Mouse (Mus musculus) urinary bladder, adult 2 months (tissue): ENCODE results near the gene Erbb3. TPM values are rescaled to one million over a fixed set of nuclear protein-coding genes. Genes with fewer than 3 reads are reported as not detected.
A peak's percentile ranks its signal among the peaks of the same experiment; 100 is the strongest.
"Not testable (repeated sequence)": the region's sequence is repeated elsewhere in the genome, so short reads cannot be mapped to it uniquely, and the experiment has no call there.

Experiments used
- DNase-seq: peaks from one replicate; pipeline ENCODE4 v3.0.0; 2022; ENCODE audit warnings: low spot score
- polyA plus RNA-seq: library from polyadenylated mRNA; depleted of rRNA; stranded (reverse); fragments of >200 nt; gene quantifications from 2 replicates; pipeline ENCODE4 v1.2.3, GENCODE M21; 2012

The Erbb3 gene
- polyA plus RNA-seq, 1 experiment: 27.0 TPM

DNA sequence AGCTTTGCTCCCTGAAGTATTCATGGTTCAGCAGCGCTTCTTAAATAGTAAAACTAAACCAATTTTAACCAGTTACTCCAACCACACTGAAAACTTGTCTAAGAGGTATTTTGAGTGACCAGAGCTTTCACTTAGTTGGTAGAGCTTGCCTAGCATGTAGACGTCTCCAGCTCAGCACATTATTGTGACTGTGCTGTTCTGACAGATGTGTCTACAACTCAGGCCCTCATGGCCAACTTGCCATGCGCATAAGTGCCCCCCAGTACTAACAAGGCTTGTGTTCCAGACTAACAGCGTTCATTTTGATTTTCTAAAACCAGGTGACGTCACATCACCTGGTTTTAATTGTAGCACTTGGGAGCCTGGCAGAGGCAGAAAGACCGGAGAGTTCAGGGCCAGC, 32.5 kb downstream of the Erbb3 start:
- DNase-seq: no peak

DNA sequence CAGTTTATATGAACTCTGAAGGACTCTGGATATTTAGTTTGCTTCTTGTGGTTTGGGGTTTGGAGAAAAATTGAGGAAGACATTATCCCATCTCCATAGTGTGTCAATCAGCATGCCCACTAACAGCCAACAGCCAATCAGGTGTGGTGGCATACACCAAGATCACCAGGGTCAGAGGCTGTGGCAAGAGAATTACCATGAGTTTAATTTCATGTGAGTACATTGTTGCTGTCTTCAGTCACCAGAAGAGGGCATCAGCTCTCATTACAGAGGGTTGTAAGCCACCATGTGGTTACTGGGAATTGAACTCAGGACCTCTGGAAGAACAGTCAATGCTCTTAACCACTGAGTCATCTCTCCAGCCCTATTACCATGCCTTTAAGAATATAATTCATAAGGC, 33.2 kb downstream of the Erbb3 start:
- no peak for DNase-seq

DNA sequence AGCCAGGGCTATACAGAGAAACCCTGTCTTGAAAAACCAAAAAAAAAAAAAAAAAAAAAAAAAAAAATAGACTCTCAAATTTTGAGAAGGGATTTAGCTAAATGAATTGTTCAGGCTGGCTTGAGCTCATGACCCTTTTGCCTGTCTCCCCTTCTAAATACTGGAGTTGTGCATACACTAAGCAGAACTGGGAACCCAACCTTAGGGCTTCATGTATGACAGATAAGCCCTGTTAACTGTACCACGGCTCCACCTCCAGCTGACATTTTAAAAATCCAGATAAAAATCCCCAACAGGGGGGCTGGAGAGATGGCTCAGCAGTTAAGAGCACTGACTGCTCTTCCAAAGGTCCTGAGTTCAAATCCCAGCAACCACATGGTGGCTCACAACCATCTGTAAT, 33.9 kb downstream of the Erbb3 start:
- not testable (repeated sequence) for DNase-seq

DNA sequence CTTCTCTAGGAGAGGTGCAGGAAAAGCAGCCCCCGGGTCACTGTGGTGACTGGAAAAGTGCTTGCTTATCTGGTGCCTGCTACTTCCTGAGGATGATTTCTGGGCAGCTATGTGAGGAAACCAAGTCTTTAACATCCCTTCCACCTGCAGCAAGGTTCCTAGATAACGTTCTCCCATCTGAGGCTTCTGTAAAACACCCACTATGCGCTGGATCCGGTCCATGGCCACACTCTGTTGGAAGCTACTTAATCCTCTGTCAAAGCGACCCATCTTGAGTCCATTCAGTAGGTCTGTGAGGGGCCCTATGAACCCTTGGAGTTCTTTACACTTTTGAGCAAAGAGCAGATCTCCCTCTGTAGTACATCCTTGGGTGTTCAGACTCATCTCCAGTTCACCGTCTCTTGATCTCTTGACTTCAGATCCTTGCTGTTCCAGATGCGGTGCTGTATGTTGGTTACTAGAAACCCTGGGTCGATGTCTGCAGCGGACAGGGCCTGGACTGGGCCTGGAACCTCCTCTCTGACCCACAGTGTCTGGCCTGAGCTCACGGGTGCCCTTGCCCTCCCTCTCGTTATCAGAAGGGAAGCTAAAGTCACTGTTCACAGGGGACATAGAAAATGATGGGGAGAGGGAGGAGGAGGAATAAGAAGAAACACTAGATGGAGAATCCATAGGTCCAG, 39.2 kb downstream of the Erbb3 start:
- not testable (repeated sequence) for DNase-seq

DNA sequence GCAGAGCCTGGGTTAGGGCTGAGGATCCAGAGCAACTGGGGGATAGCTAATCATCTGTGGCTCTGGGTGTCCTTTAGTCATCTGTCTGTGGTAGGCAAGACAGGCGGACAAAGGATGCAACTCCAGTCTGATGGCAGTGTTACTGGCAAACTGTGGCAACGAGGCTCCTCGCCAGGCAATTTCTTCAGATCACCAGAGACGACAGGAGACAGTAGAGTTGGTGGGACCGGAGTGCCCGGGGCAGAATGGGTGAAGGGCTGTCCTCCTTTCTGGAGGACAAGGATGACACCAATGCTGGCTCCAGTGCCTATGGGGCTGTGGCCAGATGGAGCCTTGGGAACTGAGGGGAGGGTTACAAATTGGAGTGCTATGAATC, 39.8 kb downstream of the Erbb3 start:
- DNase-seq: not testable (repeated sequence)

DNA sequence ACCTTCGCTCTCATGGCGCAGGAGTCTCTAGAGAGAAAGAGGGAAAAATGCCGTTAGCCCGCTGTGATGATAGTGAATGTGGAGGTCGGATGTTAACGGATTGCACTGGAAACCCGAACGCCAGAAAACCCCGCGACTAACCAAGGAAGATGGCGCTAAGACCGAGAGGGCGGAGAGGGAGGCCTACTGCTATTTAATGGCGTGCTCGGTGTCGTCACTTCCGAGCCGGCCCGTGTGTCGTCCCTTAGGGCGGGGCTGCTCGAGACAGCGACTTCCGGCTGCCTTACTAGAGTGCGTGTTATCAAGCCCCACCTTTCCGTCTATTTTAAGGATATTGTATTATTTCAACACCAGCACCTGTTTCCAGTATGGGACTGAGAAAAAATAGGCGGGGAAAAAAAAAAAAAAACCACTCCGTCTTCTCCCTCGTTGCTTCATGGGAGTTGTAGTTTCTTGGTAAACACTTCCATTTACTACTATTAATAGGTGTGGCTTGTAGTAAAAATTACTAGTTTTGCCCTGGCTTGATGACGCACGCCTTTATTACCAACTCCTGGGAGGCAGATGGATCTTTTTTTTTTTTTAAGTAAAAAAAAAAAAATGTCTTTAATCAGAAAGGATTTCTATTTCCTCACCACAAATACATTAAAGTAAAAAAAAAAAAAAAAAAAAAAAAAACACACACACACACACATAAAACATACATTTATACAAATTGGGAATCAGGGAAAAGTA, 40.3 kb downstream of the Erbb3 start, which contains the start of gene Rpl41:
Rpl41 (minus strand) TSS at position 359 of the 735 bp plus-strand sequence.
- DNase-seq: peak; percentile 80

DNA sequence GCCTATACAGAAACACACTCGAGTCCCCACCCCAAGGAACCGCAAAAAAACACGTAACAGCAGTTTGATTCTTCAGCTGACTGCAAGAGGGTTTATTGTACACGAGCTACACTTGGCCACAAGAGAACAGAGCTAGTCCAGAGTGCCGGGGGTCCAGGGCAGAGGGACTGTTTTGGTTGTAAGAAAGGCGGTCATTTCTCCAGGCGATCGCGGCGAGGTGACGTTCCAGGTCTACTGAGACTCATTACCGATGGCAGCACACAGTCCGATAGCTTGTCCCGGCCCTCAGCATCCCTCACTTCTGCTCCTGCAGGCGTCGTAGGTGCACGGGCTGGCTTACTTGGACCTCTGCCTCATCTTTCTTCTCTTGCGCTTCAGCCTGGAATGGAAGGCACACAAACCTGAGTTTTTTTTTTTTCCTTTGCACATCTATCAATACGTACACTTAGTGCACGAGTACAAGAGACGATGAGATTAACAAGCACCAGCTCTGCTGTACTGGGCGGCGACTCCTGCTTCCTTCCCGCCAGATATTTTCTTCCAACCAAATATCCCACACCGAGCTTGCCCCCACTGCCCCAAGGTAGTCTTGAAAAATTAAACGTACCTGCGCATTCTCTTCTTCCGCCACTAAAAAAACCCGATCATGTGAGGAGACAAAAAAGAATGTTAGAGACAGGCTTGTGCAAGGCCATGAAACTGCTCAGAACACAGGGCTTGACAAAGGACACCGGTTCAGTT, 41.2 kb downstream of the Erbb3 start:
- DNase-seq: not testable (repeated sequence)

DNA sequence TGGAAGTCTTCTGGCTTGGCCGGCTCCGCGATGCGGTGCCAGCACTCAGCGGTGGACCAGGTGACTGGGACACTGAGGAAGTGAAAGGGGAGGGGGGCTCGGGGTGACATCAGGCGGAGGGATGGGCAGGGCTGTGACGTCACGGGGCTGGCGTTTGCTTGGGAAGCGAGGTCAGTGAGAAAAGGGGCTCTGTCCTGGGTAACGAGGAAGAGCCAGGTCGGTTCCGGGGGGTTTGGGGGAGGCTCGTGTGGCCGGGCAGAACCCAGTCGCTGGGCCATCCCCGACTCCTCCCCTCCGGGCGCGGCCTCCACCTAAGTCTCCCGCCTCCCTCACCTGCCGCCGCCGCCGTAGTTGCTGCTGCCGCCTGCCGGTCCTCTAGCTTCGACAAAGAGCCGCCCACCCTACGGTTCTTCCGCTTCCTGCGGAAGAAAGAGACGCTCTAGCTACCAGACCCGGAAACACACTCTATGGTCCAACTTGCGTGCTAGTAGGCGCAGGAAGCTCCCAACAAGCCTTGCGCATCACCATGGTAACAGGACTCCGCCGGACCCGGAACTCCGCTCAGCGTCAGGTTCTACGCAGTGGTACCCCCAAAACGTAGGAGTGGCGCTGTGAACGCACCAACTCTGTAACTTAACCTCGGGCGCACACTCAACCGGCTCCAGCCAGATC, 42.0 kb downstream of the Erbb3 start, which contains the start of gene Zc3h10:
Zc3h10 (minus strand) TSS at position 414 of the 672 bp plus-strand sequence.
- DNase-seq: peak; percentile 86

DNA sequence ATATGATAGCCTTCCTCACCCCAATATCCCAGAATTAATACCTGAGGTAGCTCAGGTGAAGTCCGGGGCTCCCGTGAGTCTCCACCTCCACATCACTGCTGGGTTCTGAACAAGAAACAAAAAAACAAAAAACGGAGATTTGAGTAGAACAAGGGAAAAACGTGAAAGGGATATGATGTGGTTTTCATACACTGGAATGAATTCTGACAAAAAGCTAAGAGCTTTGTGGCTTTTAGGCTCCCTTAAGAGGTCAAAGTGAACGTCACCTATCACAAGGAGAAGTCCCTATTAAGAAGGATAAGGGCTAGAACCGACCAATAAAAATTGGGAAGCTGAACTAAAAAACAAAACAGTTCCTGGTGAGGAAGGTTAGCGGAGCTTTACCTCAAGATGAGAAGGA, 42.7 kb downstream of the Erbb3 start:
- DNase-seq: no peak

DNA sequence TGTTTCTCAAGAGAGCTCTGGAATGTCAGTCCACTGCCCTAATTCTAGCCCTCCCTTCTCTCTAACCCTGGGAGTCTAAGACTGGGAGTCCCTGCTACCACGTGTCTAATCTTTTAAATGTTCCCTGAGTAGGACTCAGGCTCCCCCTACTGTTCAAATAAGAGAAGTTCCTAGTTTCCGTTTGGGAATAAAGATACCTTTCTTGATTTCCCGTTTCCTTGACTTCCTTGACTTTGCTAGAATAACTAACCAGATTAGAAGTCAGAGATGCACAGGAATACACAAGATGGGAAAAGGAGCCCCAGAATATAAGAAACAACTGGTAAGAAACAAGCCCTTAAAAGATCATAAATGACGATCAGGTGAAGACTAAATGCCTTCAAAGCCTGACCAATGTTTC, 43.1 kb downstream of the Erbb3 start:
- DNase-seq: no peak

DNA sequence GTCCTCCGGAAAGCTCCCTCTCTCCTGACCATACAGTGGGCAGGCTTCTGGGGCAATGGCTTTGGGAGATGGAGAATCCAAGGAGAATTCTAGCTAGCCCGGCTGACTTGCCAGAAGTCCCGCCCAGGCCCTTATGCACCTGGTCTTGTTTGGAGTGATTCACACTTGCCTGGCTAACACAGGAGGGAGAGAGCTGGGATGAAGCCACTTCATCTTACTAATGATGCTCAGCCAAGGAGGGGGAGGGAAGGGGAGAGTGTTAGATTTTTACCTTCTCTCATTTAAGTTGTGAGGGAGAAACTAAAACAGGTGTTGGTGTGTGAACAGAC, 43.9 kb downstream of the Erbb3 start:
- DNase-seq: no peak

DNA sequence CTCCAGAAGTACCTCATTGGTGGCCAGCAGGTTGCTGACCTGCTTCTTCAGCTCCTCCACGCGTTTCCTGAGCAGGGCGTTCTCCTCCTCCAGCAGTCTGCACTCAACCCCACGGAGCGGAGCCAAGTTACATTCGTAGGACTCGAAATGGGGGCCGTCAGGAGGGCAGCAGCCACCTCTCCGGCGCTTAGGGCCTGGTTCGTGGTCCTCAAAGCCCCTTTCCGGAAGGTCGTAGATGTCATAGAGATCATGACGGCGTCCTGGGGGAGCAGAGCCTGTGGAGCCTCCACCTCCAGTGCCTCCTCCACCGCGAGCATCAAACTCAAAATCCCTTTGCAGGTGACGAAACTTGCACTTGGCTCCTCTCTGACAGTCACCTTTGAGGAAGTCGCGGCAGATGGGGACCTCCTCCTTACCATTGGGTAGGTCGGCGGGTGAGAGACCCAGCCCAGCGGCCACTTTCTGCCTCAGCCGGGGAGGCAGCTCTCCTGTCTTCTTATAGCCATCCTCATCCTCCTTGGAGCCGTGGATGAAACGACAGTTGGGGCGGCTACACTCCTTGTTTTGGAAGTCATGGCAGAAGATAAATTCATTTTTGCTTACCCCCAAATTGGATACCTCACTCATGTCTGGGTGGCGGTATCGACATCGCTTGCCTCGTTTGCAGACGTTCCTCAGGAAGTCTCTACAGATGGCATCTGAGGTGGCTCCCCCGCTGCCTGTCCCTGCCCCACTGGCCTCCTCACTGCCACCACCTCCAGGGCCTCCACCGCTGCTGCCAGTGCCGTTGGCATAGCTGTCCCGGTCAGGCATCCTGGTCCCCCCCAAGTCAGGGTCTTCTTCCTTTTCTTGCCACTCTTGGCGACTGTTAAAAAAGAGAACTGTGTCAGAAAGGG, 44.5 kb downstream of the Erbb3 start:
- no peak for DNase-seq

DNA sequence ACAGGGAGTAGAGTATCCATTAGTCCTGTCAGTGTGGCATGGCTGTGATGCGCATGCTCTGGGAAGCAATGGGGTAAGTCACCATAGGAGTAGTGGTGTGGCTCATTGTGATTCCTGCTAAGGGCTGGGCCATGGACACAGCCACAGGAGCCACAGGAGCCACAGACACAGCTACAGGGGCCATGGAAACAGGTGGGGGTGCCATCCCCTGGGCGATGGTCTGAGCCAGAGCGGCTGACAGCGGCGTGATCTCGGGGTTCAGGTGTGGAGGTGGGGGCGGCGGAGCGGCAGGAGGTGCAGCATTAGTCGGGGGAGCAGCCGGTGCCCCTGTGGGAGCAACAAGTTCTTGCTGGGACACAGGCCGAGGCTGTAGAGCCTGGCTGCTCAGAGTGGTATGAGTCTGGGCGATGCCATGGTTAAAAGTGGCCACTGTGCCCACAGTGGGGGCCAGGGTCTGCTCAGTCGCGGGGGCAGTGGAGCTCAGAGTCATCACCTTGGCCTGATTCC, 45.2 kb downstream of the Erbb3 start:
- DNase-seq: no peak

DNA sequence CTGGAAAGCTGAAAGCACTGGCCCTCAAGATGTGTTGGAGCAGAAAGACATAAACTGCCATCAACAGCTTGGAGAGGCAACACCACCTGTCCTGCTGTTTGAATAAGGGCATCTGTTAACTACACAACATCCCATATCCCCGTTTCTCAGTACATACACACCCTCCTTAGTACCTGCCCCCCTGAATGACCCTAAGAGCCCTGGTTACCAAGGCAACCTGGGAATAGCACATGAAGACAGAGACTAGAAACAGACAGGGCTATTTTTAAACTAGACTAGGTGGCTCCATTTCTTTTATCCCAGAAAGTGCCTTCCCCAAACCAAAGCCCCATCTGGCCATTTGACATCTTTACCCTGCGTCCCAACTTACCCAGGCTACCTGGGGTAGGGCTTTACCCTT, 46.4 kb downstream of the Erbb3 start:
- DNase-seq: no peak

DNA sequence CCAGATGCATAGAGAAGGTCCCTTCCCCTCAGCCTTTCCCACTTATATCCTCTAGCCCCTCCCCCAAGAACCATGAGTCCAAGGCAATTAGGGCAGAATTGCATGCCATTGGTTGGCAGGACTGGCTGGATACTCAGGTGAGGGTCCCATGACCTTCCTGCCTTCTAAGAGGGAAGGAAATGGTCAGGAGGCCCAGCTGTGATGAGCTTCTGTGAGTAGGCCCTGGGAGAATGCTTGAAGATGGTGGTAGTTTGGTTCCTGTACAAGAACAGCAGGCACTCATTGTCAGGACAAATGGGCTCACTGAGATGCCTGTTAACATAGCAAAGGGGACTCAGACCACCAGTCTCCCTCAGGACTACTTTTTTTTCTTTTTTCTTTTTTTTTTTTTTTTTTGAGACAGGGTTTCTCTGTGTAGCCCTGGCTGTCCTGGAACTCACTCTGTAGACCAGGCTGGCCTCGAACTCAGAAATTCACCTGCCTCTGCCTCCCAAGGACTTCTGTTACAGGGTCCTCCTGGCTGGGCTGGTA, 51.0 kb downstream of the Erbb3 start:
- no peak for DNase-seq

DNA sequence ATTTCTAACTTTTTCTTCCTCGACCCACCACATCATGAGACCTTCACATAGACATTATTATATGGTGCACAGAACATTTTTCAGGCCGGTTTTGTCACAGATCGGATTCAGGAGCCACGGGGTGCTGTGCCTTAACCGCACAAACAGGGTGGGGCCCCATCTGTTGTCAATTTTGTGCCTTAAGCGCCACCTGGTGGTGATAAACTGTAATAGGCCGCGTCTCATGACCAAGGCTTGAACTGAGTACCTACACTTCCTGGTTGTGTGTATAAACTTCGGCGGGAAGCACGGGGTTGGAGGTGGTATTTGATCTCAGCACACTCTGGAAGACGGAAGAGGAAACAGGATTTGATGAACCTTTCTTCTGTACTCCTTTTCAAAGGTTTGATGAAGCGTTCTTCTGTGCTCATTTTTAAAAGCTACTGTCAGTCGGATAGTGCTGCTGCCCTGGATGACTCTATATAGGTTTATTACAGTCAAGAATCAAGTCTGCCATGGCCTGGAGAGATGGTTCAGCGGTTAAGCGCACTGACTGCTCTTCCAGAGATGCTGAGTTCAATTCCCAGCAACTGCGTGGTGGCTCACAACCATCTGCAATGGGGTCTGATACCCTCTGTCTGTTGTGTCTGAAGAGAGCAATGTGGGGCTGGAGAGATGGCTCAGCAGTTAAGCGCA, 53.0 kb downstream of the Erbb3 start:
- DNase-seq: peak; percentile 66

DNA sequence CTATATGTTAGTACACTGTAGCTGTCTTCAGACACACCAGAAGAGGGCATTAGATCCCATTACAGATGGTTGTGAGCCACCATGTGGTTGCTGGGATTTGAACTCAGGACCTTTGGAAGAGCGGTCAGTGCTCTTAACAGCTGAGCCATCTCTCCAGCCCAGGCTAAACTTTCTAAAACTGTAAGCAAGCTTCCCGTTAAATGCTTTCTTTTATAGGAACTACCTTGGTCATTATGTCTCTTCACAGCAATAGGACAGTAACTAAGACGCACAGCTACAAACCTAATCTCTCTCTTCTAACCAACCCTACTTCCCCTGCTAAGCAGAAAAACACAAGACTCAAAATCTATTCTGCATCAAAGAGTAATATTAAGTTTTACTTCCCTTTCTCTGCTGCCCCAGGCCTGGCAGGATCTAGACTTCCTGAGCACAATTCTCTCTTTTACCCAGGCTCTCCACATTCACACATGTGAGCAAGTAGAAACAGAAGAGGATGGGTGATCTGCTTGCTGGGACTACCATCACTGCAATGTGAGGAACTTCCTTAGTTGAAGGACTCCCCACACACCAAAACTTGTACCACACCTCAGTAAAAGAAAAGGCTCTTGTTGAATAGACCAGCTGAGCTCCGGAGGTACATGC, 53.7 kb downstream of the Erbb3 start:
- DNase-seq: no peak

DNA sequence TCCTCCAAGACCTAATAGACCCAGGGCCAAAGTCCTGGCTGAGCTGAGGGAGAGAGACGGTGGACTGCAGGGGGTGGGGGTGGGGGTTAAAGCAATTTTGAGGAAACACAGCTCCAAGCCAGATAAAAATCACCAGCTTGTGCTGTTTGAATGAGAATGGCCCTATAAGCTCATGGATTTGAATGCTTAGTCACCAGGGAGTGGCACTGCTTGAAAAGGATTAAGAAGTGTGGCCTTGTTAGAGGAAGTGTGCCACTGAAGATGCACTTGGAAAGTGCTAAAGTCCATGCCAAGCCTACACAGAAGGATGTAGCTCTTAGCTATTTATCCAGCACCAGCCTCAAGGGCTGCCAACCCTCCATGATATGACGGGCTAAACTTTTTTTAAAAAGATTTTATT, 54.2 kb downstream of the Erbb3 start:
- no peak for DNase-seq
